Mouse (Mus musculus): ENCODE results near the gene Coro2a.

Gene Coro2a

DNA sequence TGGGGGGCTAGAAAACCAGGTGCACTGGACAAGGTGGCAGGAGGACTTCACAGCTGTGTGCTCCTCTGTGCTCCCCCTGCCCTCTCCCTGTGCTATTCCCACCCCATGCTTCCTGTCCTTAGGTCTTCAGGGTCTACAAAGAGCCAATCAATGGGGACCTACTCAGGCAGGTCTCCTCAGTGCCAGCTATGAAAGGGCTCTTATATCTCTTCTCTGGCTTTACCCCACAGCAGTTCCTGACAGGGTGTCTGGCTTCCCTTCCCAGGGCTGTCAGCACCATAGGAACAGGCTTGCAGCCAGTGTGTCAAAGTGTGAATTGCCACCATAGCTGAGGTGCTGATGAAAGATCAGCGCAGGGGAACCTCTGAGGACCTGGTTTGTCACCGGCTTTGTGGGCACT, 81.5 kb downstream of the Coro2a start:
- no peak for DNase-seq

DNA sequence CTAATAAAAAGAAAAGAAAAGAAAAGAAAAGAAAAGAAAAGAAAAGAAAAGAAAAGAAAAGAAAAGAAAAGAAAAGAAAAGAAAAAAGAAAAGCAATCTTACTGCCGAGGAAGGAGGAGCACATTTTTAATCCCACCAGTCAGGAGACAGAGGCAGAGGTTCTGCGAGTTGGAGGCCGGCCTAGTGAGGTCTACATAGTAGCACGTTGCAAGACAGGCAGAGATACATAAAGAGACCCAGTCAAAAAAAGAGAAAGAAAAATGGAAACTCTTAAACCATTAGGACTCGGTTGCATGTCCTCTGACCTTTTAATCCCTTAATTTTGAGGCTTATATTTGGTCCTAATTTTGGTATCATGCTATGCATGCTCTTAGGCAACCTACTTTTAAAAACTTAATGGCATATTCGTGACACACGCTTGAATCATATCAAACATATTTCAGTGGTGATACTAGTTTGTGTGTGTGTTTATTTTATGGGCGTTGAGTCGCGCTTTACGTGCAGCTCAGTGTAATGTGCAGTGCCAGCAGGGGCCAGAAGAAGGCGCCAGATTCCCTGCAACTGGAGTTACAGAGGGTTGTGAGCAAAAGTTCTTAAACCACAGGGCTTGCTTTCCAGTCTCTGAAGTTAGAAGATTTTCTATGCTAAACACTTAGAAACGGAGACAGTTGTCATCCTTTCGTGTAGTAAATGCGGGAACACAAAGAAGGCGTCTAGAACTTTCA, 94.1 kb downstream of the Coro2a start:
- DNase-seq, result peak; percentile 94

DNA sequence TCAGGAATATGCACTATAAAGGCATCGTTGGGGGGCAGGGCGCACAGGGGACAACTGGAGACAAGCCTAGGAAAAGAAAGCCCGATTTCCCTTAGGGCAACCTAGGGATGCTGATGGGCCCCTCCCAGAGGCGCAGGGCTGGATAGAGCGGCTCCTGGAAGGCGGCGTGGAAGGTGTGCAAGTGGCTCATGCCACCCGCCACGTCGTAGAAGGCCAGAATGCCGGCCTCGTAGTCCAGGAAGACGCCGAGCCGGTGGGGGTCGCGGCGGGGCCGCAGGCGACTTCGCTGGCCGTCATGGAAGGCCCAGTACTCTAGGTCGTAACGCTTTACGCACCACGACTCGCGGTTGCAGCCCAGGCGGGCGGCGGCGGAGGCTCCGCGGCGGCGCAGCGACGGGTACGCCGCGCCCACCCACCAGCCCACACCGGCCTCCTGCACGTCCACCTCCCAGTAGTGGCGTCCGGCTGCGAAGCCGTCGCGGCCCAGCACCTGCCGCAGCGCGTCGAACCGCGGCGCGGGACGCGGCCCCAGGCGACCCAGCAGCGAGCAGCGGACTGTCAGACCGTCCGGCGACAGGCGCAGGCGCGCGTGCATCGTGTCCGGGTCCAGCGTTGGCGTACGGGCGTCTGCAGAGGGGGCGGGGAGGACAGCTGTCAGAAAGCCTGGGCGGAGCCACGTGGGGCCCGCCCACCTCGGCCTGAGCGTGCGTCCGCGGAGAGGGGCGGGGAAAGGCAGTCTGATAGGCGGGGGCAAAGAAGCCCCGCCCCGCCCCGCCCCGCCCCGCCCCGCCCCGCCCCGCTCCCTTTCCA, 95.0 kb downstream of the Coro2a start:
- peak; percentile 98 for DNase-seq

DNA sequence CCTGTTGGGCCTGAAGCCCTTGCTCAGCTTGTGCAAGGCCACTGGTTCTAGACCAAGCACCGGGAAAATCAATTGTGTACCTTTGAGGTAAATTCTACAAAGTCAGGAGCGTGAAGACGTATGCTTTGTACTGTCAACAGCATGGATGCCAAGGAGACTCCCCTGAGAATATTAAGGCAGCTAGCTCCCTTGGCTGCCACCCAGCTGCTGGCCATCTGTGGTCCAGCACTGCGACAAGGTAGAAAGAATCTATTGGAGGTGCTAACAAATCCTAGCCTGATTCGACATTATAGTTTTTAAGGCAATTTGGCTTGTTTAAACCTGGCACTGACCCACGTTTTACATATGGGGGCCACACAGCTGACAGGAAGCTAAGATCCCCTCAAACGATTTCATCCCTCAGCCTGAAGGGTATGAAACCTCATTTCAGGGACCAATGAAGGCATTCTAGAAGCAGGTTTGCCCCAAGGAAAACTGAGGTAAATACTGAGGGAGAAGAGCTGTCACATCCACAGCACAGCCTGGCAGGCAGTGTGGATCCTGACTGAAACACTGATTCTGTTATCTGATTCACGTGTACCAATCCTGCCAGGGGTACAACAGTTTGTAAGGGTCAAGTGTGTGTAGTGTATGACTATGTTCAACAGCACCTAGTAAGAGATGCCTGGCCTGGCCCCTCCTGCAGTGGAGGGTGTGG, 96.5 kb downstream of the Coro2a start:
- DNase-seq, result no peak

DNA sequence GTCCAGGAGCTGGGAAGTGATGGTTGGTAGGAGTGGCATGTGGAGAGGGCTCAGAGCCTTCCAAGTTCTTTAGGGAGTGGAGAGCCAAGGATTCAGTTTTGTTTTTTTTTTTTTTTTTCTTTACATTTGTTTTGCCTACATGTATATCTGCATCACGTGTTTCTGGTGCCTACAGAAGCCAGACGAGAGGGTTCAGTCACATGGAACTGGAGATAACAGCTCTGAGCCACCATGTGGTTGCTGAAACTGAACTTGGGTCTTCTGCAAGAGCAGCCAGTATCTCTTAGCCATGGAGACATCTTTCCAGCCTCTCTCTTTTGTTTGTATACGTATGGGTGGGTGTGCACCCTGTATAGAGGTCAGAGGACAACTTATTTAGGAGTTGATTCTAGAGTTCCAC, 98.1 kb downstream of the Coro2a start:
- no peak for DNase-seq

DNA sequence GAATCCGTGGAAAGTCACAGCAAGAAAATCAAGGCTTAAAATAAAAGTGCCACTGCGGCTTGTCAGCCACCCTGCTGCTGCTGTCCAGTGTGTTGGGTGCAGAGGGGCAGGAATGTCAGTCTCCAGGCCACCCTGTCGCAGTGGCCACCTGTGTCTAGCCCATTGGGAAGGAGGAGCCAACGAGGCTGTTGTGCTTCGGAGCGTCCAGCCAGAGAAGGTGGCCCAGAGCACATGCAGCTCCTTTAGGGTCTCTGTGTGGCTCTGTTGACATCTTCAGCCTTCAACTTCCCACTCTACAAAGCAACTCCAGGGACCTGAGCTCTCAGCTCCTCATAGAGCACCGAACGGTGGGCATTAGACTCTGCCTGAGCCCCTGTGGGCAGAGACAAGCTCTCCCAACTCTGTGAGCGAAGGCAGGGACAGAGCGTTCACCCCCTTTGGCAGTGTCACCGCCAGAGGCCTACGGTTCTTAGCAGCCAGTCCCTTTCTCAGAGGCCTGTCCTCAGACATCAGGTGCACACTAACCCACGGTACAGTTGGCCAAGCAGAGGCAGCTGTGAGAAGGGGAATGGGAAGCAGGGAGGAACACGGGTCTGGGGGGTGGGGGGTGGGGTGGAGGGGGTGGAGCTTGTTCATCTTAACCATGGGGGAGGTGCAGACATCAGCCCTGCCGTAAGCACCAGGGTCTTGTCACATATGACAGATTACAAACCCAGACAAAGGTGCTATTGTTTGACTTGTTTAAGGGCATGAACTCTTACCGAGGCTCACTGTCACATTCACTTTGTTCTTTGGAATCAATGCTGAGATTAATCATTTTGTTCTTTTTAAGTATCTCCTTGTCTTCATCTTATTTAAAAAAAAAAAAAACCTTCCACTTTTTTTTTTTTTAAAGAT, 99.1 kb downstream of the Coro2a start:
- no peak for DNase-seq

DNA sequence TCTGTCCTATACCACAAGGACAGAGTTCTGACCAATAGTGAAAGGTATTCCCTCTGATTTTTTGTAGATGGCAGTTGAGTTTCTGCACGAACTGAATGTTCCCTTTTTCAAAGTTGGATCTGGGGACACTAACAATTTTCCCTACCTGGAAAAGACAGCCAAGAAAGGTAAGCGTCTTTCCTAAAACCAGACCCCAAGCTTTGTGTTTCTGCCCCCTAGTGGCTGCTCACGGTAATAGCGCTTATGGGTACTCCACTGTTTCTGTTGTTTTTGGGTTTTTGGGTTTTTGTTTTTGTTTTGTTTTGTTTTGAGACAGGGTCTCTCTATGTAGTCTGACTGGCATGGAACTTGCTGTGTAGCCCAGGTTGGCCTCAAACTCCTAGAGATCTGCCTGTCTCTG, 103.0 kb downstream of the Coro2a start:
- peak; percentile 42 for DNase-seq

DNA sequence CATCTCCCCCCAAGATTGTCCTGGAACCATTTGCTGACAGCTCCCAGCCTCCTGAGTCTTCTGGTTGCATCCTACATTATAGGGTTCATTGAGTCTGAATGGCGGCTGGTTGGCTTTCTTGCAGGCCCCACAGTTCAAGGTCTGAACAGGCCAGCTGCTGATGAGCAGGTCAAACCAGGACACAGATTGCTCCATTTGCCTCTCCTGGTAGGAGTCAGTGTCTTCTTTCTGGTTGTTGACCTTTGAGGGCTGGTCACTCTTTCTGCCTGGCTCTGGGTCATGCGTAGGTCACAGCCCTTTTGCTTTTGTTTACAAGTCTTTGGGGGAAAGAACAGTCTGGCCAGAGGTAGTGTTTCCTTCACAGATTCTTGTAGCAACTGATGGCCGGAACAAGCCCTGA, 103.5 kb downstream of the Coro2a start:
- DNase-seq, result no peak

DNA sequence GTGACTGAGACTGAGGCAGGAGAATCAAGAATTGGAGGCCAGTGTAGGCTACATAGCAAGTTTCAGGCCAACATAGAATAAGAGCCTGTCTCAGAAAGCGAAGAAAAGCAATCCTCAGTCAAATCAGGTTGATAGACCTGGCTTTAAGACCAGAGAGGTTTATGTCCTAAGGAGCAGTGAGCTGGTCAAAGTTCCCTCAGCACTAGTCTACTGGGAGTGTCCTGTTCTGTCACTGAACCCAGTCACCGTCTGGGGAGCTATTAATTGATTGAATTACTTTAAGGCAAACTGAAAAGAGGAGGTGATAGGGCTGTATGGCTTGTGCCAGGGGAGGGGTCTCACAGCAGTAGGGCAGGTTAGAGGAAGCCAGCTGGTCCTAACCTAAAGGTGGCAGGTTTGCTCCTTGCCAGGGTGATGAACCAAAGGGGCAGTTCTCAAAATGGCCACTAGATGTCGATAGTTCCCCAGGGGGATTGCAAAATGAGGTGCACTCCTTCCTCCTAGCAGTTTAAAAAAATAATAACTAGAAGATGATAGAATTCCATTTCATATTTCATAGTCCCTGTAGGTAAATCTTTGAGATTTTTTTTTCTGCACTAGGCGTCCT, 104.6 kb downstream of the Coro2a start:
- DNase-seq, result peak; percentile 87

DNA sequence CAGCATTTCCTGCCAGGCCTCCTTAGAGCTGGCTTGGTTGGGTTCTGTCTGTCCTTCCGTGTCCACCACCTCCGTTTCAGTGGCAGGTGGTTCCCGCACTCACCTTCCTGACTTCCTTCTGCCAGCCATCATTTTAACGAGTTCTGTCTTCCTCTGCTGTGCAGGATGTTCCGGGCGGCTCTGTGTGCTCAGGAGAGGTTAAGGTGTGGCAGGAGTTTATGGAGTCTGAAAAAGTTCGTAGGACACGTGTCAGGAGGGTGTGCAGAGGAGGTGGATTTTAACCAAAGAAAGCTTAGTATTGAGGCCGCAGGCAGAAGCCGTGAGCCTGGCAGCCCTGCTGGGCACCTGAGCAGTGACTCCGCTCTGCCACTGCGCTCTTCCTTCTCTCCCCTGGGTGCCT, 106.5 kb downstream of the Coro2a start:
- no peak for DNase-seq

DNA sequence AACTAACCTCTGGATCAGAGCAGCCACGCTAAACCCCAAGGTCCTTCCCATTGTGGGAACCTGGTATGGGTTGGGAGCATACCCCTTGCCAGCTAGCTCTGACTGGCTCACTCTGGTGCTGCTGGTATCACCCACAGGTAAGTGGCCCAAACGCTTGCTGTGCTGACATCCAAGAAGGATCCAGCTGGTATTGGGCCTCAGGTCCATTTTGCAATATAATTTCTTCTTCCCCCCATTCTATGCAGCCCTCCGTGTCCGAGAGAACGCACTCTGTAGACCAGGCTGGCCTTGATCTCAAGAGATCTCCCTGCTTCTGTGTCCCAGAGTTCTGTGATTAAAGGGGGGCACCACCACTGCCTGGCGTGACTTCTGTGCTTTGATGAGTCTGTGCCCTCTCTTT, 108.9 kb downstream of the Coro2a start:
- no peak for DNase-seq

DNA sequence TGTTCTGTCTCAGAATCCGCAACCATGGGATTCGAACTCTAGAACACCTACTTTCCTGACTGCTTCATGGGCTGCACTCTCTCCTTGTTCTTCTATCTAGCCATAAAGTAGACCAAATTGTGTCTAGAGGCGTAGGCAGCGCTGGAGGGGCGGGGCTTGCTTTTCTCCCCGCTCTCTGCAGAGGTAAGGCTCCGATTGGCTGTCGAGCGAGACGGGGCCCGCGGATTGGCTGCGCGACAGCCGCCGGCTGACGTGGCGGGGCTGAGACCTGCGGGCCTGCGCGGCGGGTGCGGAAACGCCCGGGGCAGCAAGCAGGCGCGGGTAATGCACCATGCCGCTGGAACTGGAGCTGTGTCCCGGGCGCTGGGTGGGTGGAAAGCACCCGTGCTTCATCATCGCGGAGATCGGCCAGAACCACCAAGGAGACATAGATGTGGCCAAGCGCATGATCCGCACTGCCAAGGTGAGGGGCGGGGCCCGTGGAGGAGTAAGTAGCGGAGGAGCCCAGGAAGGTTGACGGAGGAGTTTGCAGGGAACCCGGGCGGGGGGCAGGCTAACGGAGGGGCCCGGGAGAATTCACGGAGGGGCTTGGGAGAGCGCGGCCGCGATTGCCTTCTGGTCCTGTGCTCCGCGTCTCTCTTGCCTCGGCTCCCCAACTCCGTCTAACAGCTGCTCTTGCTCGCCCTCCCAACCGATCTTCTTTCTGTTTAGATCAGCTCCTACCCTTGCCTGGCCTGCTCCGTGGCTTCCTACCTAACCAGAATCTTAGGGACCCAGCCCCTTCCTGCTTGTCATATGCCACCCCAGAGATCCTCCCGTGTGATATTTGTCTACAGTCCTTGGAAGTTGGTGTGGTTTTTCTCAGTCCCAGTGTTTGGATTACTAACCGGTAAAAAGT, 112.7 kb downstream of the Coro2a start, which contains the start of gene Nans:
Gene Nans (plus strand): TSS at position 221 of the 898 bp plus-strand sequence.
- DNase-seq, result peak; percentile 97

DNA sequence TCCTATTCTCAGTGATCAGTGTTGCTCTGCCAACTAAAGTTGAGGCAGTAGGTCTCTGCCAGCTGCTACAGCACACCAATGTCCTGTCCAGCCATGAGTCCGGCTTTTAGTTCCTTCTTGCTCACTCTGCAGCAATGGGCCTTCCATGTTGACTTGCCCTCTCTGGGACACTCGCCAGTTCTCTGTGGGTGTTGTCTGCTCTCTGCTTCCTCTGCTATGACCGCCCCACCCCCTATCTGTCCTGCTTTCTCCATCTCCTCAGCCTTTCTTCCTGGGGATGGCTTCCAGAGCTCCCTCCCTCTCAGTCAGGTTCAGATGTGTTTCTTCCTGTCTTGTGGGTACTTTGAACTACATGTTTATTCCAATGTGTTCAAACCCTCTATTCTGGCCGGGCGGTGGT, 114.7 kb downstream of the Coro2a start:
- peak; percentile 91 for DNase-seq

Measured in lung, postnatal 10 days (tissue).